Mouse (Mus musculus) left cerebral cortex, adult 9 months (tissue): Measurements from ENCODE around the gene Slc43a2.

Experiments
- DNase-seq, 2 experiments: peaks; one replicate each; pipeline ENCODE4 v3.0.0; 2022; ENCODE audit warnings: low spot score in 2 of 2

Gene Slc43a2

DNA sequence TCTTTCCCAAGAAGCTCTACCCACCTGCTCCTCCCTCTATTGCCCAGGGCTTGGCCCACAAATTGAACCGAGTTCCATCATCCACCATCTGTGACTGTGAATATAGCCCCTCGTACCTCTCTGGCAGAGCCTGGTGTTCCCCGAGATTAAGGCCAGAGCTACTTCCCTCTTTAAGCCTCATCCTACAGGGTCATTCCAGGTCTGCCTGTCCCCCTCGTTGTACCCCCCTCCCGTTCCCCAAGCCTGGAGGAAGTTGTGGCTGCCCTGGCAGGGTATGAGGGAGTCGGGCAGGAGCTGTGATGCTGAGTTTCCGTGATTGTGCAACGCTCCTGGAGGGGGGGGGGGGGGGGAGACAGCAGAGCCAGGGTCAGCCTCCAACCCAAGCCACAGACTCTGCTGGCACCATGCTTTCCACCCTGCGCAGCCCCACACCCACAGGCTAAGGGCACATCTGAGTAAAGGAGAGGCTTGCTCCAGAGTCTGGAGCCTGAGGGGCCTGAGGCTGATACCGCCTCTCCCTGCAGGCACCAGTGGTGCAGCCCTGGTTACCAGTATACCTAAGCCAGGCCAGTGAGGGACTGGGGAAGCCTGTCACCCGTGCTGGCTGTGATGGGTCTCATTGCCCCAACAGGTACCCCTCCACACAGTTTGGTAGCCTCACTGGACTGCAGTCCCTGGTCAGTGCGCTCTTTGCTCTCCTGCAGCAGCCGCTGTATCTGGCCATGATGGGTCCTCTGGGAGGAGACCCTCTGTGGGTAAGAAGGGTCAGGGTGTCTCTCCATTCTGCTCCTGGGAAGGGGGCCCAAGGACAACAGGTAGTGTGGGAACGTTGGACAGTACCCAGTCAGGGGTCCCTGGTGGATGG, 39.9 kb downstream of the Slc43a2 start:
- DNase-seq: no peak

GRCm38 (mm10) chr11:75572301-75572791, 40.9 kb downstream of the Slc43a2 start:
- peak in 1 of 2 experiments; percentile 63 for DNase-seq

DNA sequence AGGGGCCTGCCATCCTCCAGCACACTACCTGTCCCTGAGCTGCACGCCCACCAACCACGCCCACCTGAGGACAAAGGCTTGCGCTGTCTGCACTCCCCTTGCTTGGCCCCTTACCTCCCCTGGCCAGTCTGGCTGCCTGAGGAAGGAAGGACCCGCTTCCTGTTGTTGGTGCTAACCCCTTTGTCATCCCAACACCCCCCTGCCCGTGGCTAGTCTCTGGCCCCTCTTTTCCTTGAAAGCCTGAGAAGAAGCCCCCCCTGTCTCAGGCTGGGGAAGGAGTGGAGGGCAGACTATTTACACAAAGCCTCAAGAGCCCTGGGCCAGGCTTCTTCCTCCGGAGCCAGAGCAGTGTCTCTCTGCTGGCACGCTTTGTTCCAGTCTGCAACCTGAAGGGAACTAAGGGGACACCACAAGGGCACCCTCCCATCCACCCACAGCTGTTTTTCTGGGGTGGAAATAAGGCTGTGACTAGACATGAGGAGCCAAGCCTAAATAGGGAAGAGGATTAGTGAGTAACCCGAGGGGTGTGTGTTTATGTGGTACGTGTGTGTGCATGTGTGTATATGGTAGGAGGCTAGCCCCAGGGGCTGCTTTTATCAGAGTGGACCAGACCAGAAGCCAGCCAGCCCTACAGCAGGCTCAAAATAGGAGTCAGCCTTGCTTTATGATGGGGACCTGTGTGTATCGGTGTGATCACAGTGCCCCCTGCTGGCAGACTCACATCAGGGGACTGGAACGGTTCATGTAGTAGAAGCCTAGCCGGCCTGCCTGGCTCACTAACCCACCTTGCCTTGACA, 41.6 kb downstream of the Slc43a2 start:
- DNase-seq: peak; percentile 76 to 96

DNA sequence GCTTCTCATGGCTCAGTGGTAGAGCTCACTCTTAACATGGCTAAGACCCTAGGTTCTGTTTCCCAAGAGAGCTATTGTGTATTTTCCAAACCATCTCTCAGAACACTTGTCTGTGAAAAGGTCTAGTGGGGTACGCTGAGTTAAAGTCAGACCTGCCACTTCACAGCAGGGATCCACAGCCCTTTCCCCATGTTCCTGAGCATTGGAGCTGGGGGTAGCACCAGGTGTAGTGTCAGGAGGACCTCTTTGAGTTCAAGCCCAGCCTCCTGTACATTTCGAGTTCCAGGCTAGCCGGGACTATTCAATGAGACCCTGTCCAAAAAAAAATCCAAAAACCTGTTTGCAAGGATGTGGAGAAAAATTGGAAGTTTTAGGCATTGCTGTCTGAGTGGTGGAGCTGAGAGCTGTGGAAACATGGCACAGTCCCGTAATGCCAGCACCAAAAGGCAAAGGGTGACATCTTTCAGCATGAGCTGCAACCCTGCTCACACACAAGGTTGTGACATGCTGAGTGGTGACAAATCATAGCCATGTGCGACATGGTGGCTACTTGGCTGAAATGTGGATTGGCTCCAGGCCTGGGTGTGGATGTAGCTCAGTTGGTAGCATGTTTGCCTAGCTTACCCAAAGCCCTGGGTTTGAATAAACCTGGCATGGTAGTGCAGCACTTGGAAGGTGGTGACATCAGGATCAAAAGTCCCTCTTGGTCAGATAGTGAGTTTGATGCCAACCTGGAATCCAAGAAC, 43.1 kb downstream of the Slc43a2 start:
- no peak for DNase-seq

GRCm38 (mm10) chr11:75575560-75576123, 44.1 kb downstream of the Slc43a2 start:
- no peak for DNase-seq

DNA sequence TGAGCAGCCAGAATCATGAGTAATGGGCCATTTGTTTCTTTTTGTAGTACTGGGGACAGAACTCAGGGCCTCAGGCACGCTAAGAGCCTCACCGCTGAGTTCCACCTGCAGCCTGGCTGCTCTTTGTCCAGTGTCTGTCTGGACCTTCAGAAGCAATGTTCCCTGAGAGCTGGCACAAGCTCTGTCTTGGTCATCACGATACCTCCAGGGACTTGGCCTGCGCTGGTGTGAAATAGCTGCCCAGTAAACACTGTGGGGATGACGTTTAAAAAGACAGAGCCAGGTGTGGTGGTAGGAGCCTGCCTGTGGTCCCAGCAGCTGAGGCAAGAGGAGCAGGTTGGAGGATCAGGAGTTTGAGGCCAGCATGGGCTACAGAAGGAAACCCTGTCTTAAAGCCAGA, 47.1 kb downstream of the Slc43a2 start:
- DNase-seq: no peak

DNA sequence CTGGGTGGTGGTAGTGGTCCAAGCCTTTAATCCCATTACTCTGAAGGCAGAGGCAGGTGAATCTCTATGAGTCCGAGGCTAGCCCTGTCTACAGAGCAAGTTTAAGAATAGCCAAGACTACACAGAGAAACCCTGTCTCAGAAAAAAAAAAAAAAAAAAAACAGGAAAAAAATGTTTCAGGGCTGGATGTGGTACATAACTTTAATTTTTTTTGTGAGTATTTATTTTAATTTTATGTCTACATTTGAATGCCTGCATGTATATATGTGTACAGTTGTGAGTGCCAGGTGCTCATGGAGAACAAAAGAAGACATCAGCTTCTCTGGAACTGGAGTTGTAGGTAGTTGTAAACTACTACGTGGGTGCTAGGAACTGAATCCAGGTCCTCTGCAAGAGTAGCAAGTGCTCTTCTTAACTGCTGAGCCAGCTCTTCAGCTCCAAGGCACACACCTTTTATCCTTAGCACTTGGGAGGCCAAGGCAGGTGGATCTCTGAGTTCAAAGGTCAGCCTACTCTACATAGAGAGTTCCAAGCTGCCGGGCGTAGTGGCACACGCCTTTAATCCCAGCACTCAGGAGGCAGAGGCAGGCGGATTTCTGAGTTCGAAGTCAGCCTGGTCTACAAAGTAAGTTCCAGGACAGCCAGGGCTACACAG, 50.1 kb downstream of the Slc43a2 start:
- no peak for DNase-seq

- DNase-seq: no peak
Observed at GRCm38 (mm10) chr11:75583521-75583920, 52.0 kb downstream of the Slc43a2 start.

GRCm38 (mm10) chr11:75585061-75585460, 53.6 kb downstream of the Slc43a2 start:
- no peak for DNase-seq

GRCm38 (mm10) chr11:75585978-75586377, 54.5 kb downstream of the Slc43a2 start:
- DNase-seq: no peak

DNA sequence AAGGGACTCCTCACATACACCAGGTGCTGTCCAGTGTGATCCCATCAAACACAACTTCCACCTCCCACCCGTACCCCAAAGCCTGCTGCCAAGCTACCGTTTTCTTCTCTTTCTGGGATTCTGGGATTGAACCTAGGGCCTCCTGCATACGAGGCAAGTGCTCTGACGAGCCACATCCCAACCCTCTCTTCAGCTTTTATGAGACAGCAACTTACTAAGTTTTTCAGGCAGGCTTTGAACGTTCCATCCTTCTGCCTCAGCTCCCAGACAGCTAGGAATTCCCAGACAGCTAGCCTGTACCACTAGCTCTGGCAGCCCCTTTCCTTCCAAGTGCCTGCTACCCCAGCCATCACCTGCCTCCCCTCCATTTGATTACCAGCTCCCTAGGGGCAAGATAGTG, 55.5 kb downstream of the Slc43a2 start:
- DNase-seq: no peak

- peak; percentile 88 to 95 for DNase-seq
Observed at GRCm38 (mm10) chr11:75587493-75588284, 56.2 kb downstream of the Slc43a2 start, which contains the start of gene Pitpna. Gene Pitpna, plus strand, starts transcription at chr11:75588097.

- no peak for DNase-seq
Observed at GRCm38 (mm10) chr11:75588285-75588941, 56.9 kb downstream of the Slc43a2 start.

- DNase-seq: no peak
Observed at GRCm38 (mm10) chr11:75592612-75593011, 61.1 kb downstream of the Slc43a2 start.

GRCm38 (mm10) chr11:75594431-75594830, 62.9 kb downstream of the Slc43a2 start:
- DNase-seq: no peak

- no peak for DNase-seq
Observed at GRCm38 (mm10) chr11:75595404-75595803, 63.9 kb downstream of the Slc43a2 start.

- DNase-seq: no peak
Observed at GRCm38 (mm10) chr11:75595816-75596215, 64.3 kb downstream of the Slc43a2 start.

- no peak for DNase-seq
Observed at GRCm38 (mm10) chr11:75596726-75597255, 65.3 kb downstream of the Slc43a2 start.

- DNase-seq: no peak
Observed at GRCm38 (mm10) chr11:75598004-75598403, 66.5 kb downstream of the Slc43a2 start.
